ENCODE assay signal across 9 mouse cellular contexts in genomic region chr6:107556996-107557395, GRCm38 (mm10). TPM values are rescaled to one million over a fixed set of nuclear protein-coding genes. Genes with fewer than 3 reads are reported as not detected.
A peak's percentile ranks its signal among the peaks of the same experiment; 100 is the strongest.
DNase-seq lines count a peak whose midpoint lies in the region; ATAC-seq and TF ChIP-seq lines count a peak whose summit lies in the region.
"Had no signal": no experiment of that assay in that cellular context is flagged by ENCODE, and none has a peak within 500 bp of the region (broad histone marks: within the 10 kb centered on the region; RNA-seq: fewer than 3 reads in every experiment).

No protein-coding gene starts in this region.

- H3K27ac ChIP-seq in spleen, adult 2 months (ENCODE audit: insufficient read depth, low read length), result peak overlapping the region; percentile 29; the same call in 1 of the 2 replicates
- H3K27ac ChIP-seq in liver, embryonic 11.5 days (ENCODE audit: low read depth, low read length), result no peak overlapping the region
- H3K27ac ChIP-seq in liver, embryonic 12.5 days, result no peak overlapping the region
- H3K27ac ChIP-seq: heart, embryonic 15.5 days had no signal

- no peak for TF ChIP-seq CTCF in spleen, adult 2 months (IDR thresholded peaks at IDR 0.05; ENCODE audit: extremely low read depth, insufficient read depth, insufficient read length, insufficient replicate concordance)

- WGBS in spleen, adult 2 months, result 71% methylated on average over 3 of the region's 3 CpGs
- WGBS in liver, embryonic 11.5 days, result 68% methylated on average over 3 of the region's 3 CpGs
- 46% methylated on average over 3 of the region's 3 CpGs for WGBS in liver, embryonic 12.5 days (ENCODE audit: insufficient replicate concordance)

- no peak overlapping the region for H3K9ac ChIP-seq in liver, embryonic 11.5 days (ENCODE audit: low read depth, low read length)
- no peak overlapping the region for H3K9ac ChIP-seq in liver, embryonic 12.5 days
- H3K9ac ChIP-seq: heart, embryonic 15.5 days had no signal

- H3K4me2 ChIP-seq in liver, embryonic 11.5 days, result no peak overlapping the region
- H3K4me2 ChIP-seq in liver, embryonic 12.5 days, result no peak overlapping the region
- H3K4me2 ChIP-seq: heart, embryonic 15.5 days had no signal

- DNase-seq in spleen, adult 2 months (ENCODE audit: low read depth in 1 of 2, low spot score in 2 of 2), result no peak
- DNase-seq in spleen, adult 18-20 months, result no peak
- peak; percentile 29 to 72 for DNase-seq in cerebellum, postnatal 4 days (ENCODE audit: low spot score in 2 of 2)
- peak; percentile 54 to 76 for DNase-seq in layer of hippocampus, postnatal 14 days (ENCODE audit: low spot score in 2 of 2)
- no peak for DNase-seq in liver, embryonic 11.5 days (ENCODE audit: low spot score)
- no peak for DNase-seq in testis, postnatal 10 days (ENCODE audit: low spot score)

- H3K4me1 ChIP-seq in spleen, adult 2 months (ENCODE audit: control insufficient read depth, insufficient read depth, insufficient read length), result no peaks in the 10 kb centered on the region
- no peaks in the 10 kb centered on the region for H3K4me1 ChIP-seq in liver, embryonic 11.5 days (replicated peaks; ENCODE audit: control insufficient read depth, insufficient read depth, low read length)
- no peaks in the 10 kb centered on the region for H3K4me1 ChIP-seq in liver, embryonic 12.5 days
- H3K4me1 ChIP-seq: heart, embryonic 15.5 days; megakaryocyte, embryonic 14.5 days had no signal

- no peak overlapping the region for H3K4me3 ChIP-seq in spleen, adult 2 months (ENCODE audit: extremely low read depth, insufficient read depth, insufficient read length)
- no peak overlapping the region for H3K4me3 ChIP-seq in liver, embryonic 11.5 days (ENCODE audit: low read depth, low read length)
- H3K4me3 ChIP-seq in liver, embryonic 12.5 days, result no peak overlapping the region
- H3K4me3 ChIP-seq: heart, embryonic 15.5 days; megakaryocyte, embryonic 14.5 days had no signal

- TF ChIP-seq POLR2A in spleen, adult 2 months (IDR thresholded peaks at IDR 0.05; ENCODE audit: low read depth, low read length), result no peak

- no peak for ATAC-seq in liver, embryonic 11.5 days (replicated peaks; ENCODE audit: low FRiP score)
- no peak for ATAC-seq in liver, embryonic 12.5 days

- no peaks in the 10 kb centered on the region for H3K36me3 ChIP-seq in spleen, adult 2 months (ENCODE audit: control insufficient read depth, insufficient read depth, low read length)
- no peaks in the 10 kb centered on the region for H3K36me3 ChIP-seq in liver, embryonic 11.5 days (ENCODE audit: control insufficient read depth, insufficient read depth, low read length)
- no peaks in the 10 kb centered on the region for H3K36me3 ChIP-seq in liver, embryonic 12.5 days
- H3K36me3 ChIP-seq: heart, embryonic 15.5 days had no signal

- H3K27me3 ChIP-seq in spleen, adult 2 months (ENCODE audit: control insufficient read depth, insufficient read depth, low read length), result no peaks in the 10 kb centered on the region
- no peaks in the 10 kb centered on the region for H3K27me3 ChIP-seq in liver, embryonic 11.5 days (replicated peaks; ENCODE audit: control insufficient read depth, insufficient read depth, low read length)
- no peaks in the 10 kb centered on the region for H3K27me3 ChIP-seq in liver, embryonic 12.5 days (replicated peaks)
- H3K27me3 ChIP-seq: heart, embryonic 15.5 days; megakaryocyte, embryonic 14.5 days had no signal

- H3K9me3 ChIP-seq in liver, embryonic 11.5 days (ENCODE audit: control insufficient read depth, low read length), result no peaks in the 10 kb centered on the region
- no peaks in the 10 kb centered on the region for H3K9me3 ChIP-seq in liver, embryonic 12.5 days (replicated peaks)
- H3K9me3 ChIP-seq: heart, embryonic 15.5 days; megakaryocyte, embryonic 14.5 days had no signal

RNA-seq across cellular contexts. Expression of gene Lrrn1, which starts 27.4 kb away (rescaled TPM):
- polyA plus RNA-seq in spleen, adult 2 months (2012; rRNA removed), result 6.1 and 6.8 TPM in 2 replicates
- total RNA-seq in layer of hippocampus, postnatal 14 days (2021), result 10 to 100 TPM; 75.1 to 75.9 TPM
- 5.0 and 6.0 TPM in 2 replicates for polyA plus RNA-seq in liver, embryonic 11.5 days (2014; fragmentation: Nextera tagmentation; extraction: Ambion mirVana)
- polyA plus RNA-seq in liver, embryonic 12.5 days (2016; fragmentation: Nextera tagmentation; extraction: Ambion mirVana), result 0.67 and 1.3 TPM in 2 replicates

Comparison
In these comparisons a context has a peak if more than half of its experiments do, and no peak if none do; other contexts are left out.
1. DNase-seq: peak in cerebellum, postnatal 4 days (2 of 2) and layer of hippocampus, postnatal 14 days (2 of 2); none in spleen, adult 2 months (0 of 2), spleen, adult 18-20 months (0 of 2), liver, embryonic 11.5 days (single experiment) and testis, postnatal 10 days (single experiment).